Mouse (Mus musculus): ENCODE results near the gene Slu7. TPM values are rescaled to one million over a fixed set of nuclear protein-coding genes. Genes with fewer than 3 reads are reported as not detected.

The Slu7 gene
- polyA plus RNA-seq, 1 experiment from 2014 or later, result 67.8 TPM

Other genes with a start within 250 kb of the Slu7 start
- 64.0 and 65.7 TPM in 2 replicates for gene Pttg1, start 7.5 kb upstream of the Slu7 start, polyA plus RNA-seq (2016; fragmentation: Nextera tagmentation; extraction: Ambion mirVana)
- 5.6 and 6.3 TPM in 2 replicates for gene C1qtnf2, start 40.5 kb downstream of the Slu7 start, polyA plus RNA-seq (2016; fragmentation: Nextera tagmentation; extraction: Ambion mirVana)
- gene Ccnjl, start 95.0 kb downstream of the Slu7 start, polyA plus RNA-seq (2016; fragmentation: Nextera tagmentation; extraction: Ambion mirVana), result 36.3 and 38.7 TPM in 2 replicates
- 8.3 and 10.1 TPM in 2 replicates for gene 4933415A04Rik, start 153.3 kb downstream of the Slu7 start, polyA plus RNA-seq (2016; fragmentation: Nextera tagmentation; extraction: Ambion mirVana)
- not detected in 2 replicates for gene Fabp6, start 167.8 kb downstream of the Slu7 start, polyA plus RNA-seq (2016; fragmentation: Nextera tagmentation; extraction: Ambion mirVana)
- gene Pwwp2a, start 248.3 kb downstream of the Slu7 start, polyA plus RNA-seq (2016; fragmentation: Nextera tagmentation; extraction: Ambion mirVana), result 52.4 and 53.4 TPM in 2 replicates

Measured in neural tube, embryonic 12.5 days (tissue).